Mouse (Mus musculus) MEL (cell line): Measurements from ENCODE around the gene Pla2g1b.

Source experiments
- CHD2 ChIP-seq: IDR thresholded peaks from 2 replicates; pipeline ENCODE4 v1.6.1; 2011; ENCODE audit warnings: low read length, improper control_type of control experiment
- CTCF ChIP-seq, 3 experiments: IDR thresholded peaks in 2 of 3; conservative IDR thresholded peaks in 1 of 3; 2 replicates each; pipeline ENCODE4 v1.5.1; 2011 to 2012; ENCODE audit warnings: low read length in 3 of 3, low read depth in 2 of 3, mild to moderate bottlenecking in 2 of 3, improper control_type of control experiment in 1 of 3, inconsistent platforms in 1 of 3, mixed read lengths in 1 of 3, moderate library complexity in 1 of 3; ENCODE audit not compliant: control insufficient read depth in 1 of 3, insufficient read depth in 1 of 3, poor library complexity in 1 of 3, severe bottlenecking in 1 of 3
- GABPA ChIP-seq: IDR thresholded peaks from 2 replicates; pipeline ENCODE4 v1.6.1; 2012; ENCODE audit warnings: low read depth, mild to moderate bottlenecking, inconsistent platforms, low read length, improper control_type of control experiment, moderate library complexity
- NELFE ChIP-seq: IDR thresholded peaks from 2 replicates; pipeline ENCODE4 v1.6.1; 2011; ENCODE audit warnings: low read depth, low read length, improper control_type of control experiment

DNA sequence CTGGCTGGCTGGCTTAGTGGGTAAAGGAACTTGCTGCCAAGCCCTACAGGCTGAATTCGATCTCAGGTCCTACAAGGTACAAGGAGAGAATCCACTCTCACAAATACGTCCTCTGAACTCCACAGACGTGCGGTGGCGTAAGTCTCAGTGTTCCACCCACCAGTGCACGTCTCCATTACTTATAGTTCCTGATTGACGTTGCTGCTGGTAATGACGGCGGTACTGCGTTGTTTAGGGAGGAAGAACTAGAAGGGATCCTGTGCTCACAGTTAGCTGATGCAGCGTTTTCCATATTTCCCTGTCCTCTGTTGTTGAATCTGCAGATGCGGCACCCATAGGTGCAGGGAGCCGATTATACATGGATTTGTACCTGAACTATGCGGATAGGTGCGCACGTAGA, 47.7 kb downstream of the Pla2g1b start:
- TF ChIP-seq CTCF (IDR thresholded peaks at IDR 0.05 in 2 of 3, conservative IDR thresholded peaks at IDR 0.05 in 1 of 3; ENCODE audit: control insufficient read depth in 1 of 3, insufficient read depth in 1 of 3, low read depth in 2 of 3, low read length in 3 of 3, poor library complexity in 1 of 3, severe bottlenecking in 1 of 3) (no peak), CHD2 (no peak), GABPA (no peak), NELFE (no peak)
